25 mouse cellular contexts compared by ENCODE assay signal in genomic region chr7:121456716-121457115, GRCm38 (mm10).
"Had no signal": no experiment of that assay in that cellular context is flagged by ENCODE, and none has a peak within 500 bp of the region (broad histone marks: within the 10 kb centered on the region; RNA-seq: fewer than 3 reads in every experiment).

No protein-coding gene starts in this region.

- H3K4me3 ChIP-seq: gastrocnemius, adult 2 months; heart, adult 2 months; heart, embryonic 13.5 days; heart, embryonic 15.5 days; hindbrain, embryonic 10.5 days; hindbrain, embryonic 12.5 days; intestine, embryonic 15.5 days; layer of hippocampus, adult 2 months; left cerebral cortex, adult 2 months; limb, embryonic 10.5 days; limb, embryonic 12.5 days had no signal

- H3K4me2 ChIP-seq: heart, embryonic 11.5 days; heart, embryonic 13.5 days; heart, embryonic 15.5 days; hindbrain, embryonic 12.5 days; hindbrain, embryonic 14.5 days; intestine, embryonic 15.5 days; limb, embryonic 12.5 days had no signal

- ATAC-seq: hindbrain, embryonic 16.5 days; inflammation-experienced regulatory T-cells, adult 6 months; intestine, embryonic 15.5 days; intestine, postnatal 0 days had no signal

- H3K36me3 ChIP-seq: heart, embryonic 13.5 days; heart, embryonic 15.5 days; hindbrain, embryonic 10.5 days; hindbrain, embryonic 12.5 days; intestine, embryonic 15.5 days; limb, embryonic 10.5 days; limb, embryonic 12.5 days had no signal

- H3K9me3 ChIP-seq: heart, embryonic 15.5 days; hindbrain, embryonic 12.5 days; intestine, embryonic 15.5 days; limb, embryonic 10.5 days; limb, embryonic 12.5 days had no signal

- H3K27me3 ChIP-seq: heart, embryonic 13.5 days; heart, embryonic 15.5 days; hindbrain, embryonic 12.5 days; intestine, embryonic 15.5 days; limb, embryonic 12.5 days had no signal

- H3K9ac ChIP-seq: heart, embryonic 13.5 days; heart, embryonic 15.5 days; hindbrain, embryonic 12.5 days; hindbrain, embryonic 14.5 days; intestine, embryonic 15.5 days; limb, embryonic 12.5 days had no signal

- DNase-seq: gastrocnemius, adult 2 months; gastrocnemius, postnatal 10 days; gastrocnemius, postnatal 25 days; heart, adult 2 months; heart, postnatal 4 days; kidney, adult 18-20 months; kidney, adult 8-10 months; kidney, postnatal 10 days; kidney, postnatal 25 days; kidney, postnatal 4 days; liver had no signal

- H3K4me1 ChIP-seq: heart, embryonic 13.5 days; heart, embryonic 15.5 days; intestine, embryonic 15.5 days had no signal

- H3K27ac ChIP-seq: gastrocnemius, adult 2 months; heart, adult 2 months; heart, embryonic 13.5 days; heart, embryonic 15.5 days; hindbrain, embryonic 10.5 days; hindbrain, embryonic 12.5 days; hindbrain, embryonic 14.5 days; intestine, embryonic 15.5 days; layer of hippocampus, adult 2 months; left cerebral cortex, adult 2 months; limb, embryonic 10.5 days; limb, embryonic 12.5 days had no signal
